Mouse (Mus musculus): ENCODE measurements around the gene Clec2l. TPM values are rescaled to one million over a fixed set of nuclear protein-coding genes. Genes with fewer than 3 reads are reported as not detected.

Gene Clec2l
- polyA plus RNA-seq, 1 experiment from 2014 or later, result 1.0 TPM

GRCm38 (mm10) chr6:38696570-38696969 lies 33.7 kb downstream of the Clec2l start:
- H3K4me2 ChIP-seq (ENCODE audit: low read depth, severe bottlenecking), result no peak overlapping the region
- no peaks in the 10 kb centered on the region for H3K4me1 ChIP-seq (ENCODE audit: control insufficient read depth, insufficient read depth, low read length)
- H3K27me3 ChIP-seq (ENCODE audit: control insufficient read depth, insufficient read depth, low read length), result no peaks in the 10 kb centered on the region
- WGBS, result 89% methylated on average over 9 of the region's 9 CpGs
- H3K4me3 ChIP-seq (ENCODE audit: low read depth, low read length), result no peak overlapping the region
- H3K27ac ChIP-seq (replicated peaks; ENCODE audit: low read depth, low read length), result no peak overlapping the region
- H3K9me3 ChIP-seq (ENCODE audit: control insufficient read depth, low read length), result no peaks in the 10 kb centered on the region
- ATAC-seq (ENCODE audit: insufficient number of reproducible peaks, low FRiP score, low TSS enrichment, low read depth), result no peak
- DNase-seq (ENCODE audit: low spot score), result no peak
- H3K9ac ChIP-seq (ENCODE audit: low read length), result no peak overlapping the region
- H3K36me3 ChIP-seq (ENCODE audit: control insufficient read depth, insufficient read depth, low read length), result peaks cover 25% of the 10 kb centered on the region

DNA sequence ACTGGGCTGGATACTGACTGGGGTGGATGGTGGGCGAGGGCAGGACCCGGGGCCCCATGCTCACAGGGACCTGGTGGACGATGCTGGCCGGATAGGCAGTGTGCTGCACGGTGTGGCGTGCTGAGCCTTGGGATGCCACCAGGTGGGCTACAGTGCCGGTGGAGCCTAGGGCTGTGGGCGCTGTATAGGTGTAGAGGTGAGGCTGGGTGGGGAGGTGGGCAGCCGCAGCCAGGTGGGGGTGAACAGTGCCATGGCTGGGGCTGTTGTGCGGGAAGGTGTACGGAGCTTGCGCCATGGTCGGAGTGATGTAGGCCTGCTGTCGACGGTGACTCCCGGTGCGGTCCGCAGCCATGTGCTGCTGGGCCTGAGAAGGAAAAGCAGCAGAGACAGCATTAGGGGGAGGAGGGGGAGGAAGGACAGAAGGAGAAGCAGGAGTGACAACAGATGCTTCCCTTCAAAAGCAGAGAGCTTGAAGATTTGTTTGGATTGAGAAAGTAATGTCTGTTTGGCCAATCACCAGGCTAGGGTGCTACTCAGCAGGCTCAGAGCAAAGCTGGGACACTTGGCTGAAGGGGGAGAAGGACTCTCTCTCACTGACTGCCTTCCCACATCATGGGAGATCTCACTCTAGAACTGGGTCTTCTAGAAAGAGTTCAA lies 35.5 kb downstream of the Clec2l start:
- Histone ChIP-seq H3K4me1 (ENCODE audit: control insufficient read depth, insufficient read depth, low read length) (no peaks in the 10 kb centered on the region), H3K4me3 (ENCODE audit: low read depth, low read length) (no peak overlapping the region), H3K9me3 (ENCODE audit: control insufficient read depth, low read length) (no peaks in the 10 kb centered on the region), H3K4me2 (ENCODE audit: low read depth, severe bottlenecking) (no peak overlapping the region), H3K9ac (ENCODE audit: low read length) (no peak overlapping the region), H3K36me3 (ENCODE audit: control insufficient read depth, insufficient read depth, low read length) (peaks cover 36% of the 10 kb centered on the region), H3K27me3 (ENCODE audit: control insufficient read depth, insufficient read depth, low read length) (no peaks in the 10 kb centered on the region), H3K27ac (replicated peaks; ENCODE audit: low read depth, low read length) (no peak overlapping the region)
- no peak for DNase-seq (ENCODE audit: low spot score)
- ATAC-seq (ENCODE audit: insufficient number of reproducible peaks, low FRiP score, low TSS enrichment, low read depth), result no peak
- 96% methylated on average over 18 of the region's 18 CpGs for WGBS

DNA sequence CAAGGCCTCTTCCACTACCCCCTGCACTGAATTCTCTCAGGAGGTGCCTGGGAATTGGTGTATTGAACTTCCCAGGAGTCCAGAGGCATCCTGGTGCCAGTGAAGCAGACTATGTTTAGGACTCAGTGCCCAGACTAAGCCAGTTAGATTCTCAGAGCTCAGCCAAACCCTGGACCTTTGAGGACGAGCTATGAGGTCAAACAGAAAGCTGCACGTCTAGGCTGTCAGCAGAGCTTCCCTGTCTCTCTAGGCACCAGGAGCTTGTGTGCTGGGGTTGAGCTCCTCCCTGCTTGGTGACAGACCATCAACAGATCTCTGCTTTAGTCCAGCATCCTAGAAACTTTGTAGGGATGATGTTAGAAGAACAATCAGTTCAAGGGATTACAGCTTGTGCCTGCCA lies 38.6 kb downstream of the Clec2l start:
- WGBS, result 70% methylated on average over 2 of the region's 2 CpGs
- Histone ChIP-seq H3K9me3 (ENCODE audit: control insufficient read depth, low read length) (no peaks in the 10 kb centered on the region), H3K4me1 (ENCODE audit: control insufficient read depth, insufficient read depth, low read length) (no peaks in the 10 kb centered on the region), H3K27ac (replicated peaks; ENCODE audit: low read depth, low read length) (no peak overlapping the region), H3K9ac (ENCODE audit: low read length) (no peak overlapping the region), H3K4me3 (ENCODE audit: low read depth, low read length) (no peak overlapping the region), H3K27me3 (ENCODE audit: control insufficient read depth, insufficient read depth, low read length) (no peaks in the 10 kb centered on the region), H3K4me2 (ENCODE audit: low read depth, severe bottlenecking) (no peak overlapping the region), H3K36me3 (ENCODE audit: control insufficient read depth, insufficient read depth, low read length) (peaks cover 28% of the 10 kb centered on the region)
- DNase-seq (ENCODE audit: low spot score) (no peak), ATAC-seq (ENCODE audit: insufficient number of reproducible peaks, low FRiP score, low TSS enrichment, low read depth) (no peak)

- Histone ChIP-seq H3K9ac (ENCODE audit: low read length) (no peak overlapping the region), H3K4me2 (ENCODE audit: low read depth, severe bottlenecking) (no peak overlapping the region), H3K4me1 (ENCODE audit: control insufficient read depth, insufficient read depth, low read length) (no peaks in the 10 kb centered on the region), H3K27ac (replicated peaks; ENCODE audit: low read depth, low read length) (no peak overlapping the region), H3K9me3 (ENCODE audit: control insufficient read depth, low read length) (no peaks in the 10 kb centered on the region), H3K27me3 (ENCODE audit: control insufficient read depth, insufficient read depth, low read length) (no peaks in the 10 kb centered on the region), H3K36me3 (ENCODE audit: control insufficient read depth, insufficient read depth, low read length) (peaks cover 27% of the 10 kb centered on the region), H3K4me3 (ENCODE audit: low read depth, low read length) (no peak overlapping the region)
- 53% methylated on average over 6 of the region's 6 CpGs for WGBS
- ATAC-seq (ENCODE audit: insufficient number of reproducible peaks, low FRiP score, low TSS enrichment, low read depth) (no peak), DNase-seq (ENCODE audit: low spot score) (no peak)
Measured at GRCm38 (mm10) chr6:38702810-38703399, 40.0 kb downstream of the Clec2l start.

DNA sequence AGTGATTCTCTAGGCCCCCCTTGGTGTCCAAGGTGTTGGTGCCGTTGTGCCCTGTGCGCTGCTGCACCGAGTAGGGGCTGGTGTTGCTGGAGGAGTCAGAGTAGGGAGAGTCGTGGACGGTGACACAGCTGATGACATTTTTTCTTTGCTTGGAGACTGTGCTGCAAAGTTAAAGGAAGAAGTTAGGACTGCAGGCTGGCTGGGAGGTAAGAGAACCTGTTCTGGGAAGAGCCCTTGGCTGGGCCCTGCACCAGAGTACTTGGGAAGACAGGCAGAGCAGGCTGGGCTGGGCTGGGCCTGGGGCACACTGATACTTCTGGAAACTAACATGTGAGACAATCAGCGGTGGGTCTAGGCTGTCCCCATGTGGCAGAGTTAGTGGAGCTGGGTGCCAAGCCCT lies 40.7 kb downstream of the Clec2l start:
- 87% methylated on average over 6 of the region's 6 CpGs for WGBS
- Histone ChIP-seq H3K27me3 (ENCODE audit: control insufficient read depth, insufficient read depth, low read length) (no peaks in the 10 kb centered on the region), H3K4me1 (ENCODE audit: control insufficient read depth, insufficient read depth, low read length) (no peaks in the 10 kb centered on the region), H3K4me3 (ENCODE audit: low read depth, low read length) (no peak overlapping the region), H3K36me3 (ENCODE audit: control insufficient read depth, insufficient read depth, low read length) (peaks cover 21% of the 10 kb centered on the region), H3K27ac (replicated peaks; ENCODE audit: low read depth, low read length) (no peak overlapping the region), H3K9ac (ENCODE audit: low read length) (no peak overlapping the region), H3K9me3 (ENCODE audit: control insufficient read depth, low read length) (no peaks in the 10 kb centered on the region), H3K4me2 (ENCODE audit: low read depth, severe bottlenecking) (no peak overlapping the region)
- ATAC-seq (ENCODE audit: insufficient number of reproducible peaks, low FRiP score, low TSS enrichment, low read depth) (no peak), DNase-seq (ENCODE audit: low spot score) (no peak)

GRCm38 (mm10) chr6:38704264-38704984 lies 41.6 kb downstream of the Clec2l start:
- 88% methylated on average over 7 of the region's 7 CpGs for WGBS
- Histone ChIP-seq H3K4me2 (ENCODE audit: low read depth, severe bottlenecking) (no peak overlapping the region), H3K9me3 (ENCODE audit: control insufficient read depth, low read length) (no peaks in the 10 kb centered on the region), H3K9ac (ENCODE audit: low read length) (no peak overlapping the region), H3K36me3 (ENCODE audit: control insufficient read depth, insufficient read depth, low read length) (peaks cover 17% of the 10 kb centered on the region; the same call in 1 of the 2 replicates), H3K4me1 (ENCODE audit: control insufficient read depth, insufficient read depth, low read length) (no peaks in the 10 kb centered on the region), H3K27me3 (ENCODE audit: control insufficient read depth, insufficient read depth, low read length) (no peaks in the 10 kb centered on the region), H3K4me3 (ENCODE audit: low read depth, low read length) (no peak overlapping the region), H3K27ac (replicated peaks; ENCODE audit: low read depth, low read length) (no peak overlapping the region)
- ATAC-seq (ENCODE audit: insufficient number of reproducible peaks, low FRiP score, low TSS enrichment, low read depth) (no peak), DNase-seq (ENCODE audit: low spot score) (no peak)

- no peaks in the 10 kb centered on the region for H3K4me1 ChIP-seq (ENCODE audit: control insufficient read depth, insufficient read depth, low read length)
- no peak overlapping the region for H3K4me2 ChIP-seq (ENCODE audit: low read depth, severe bottlenecking)
- WGBS, result 98% methylated on average over 3 of the region's 3 CpGs
- no peak overlapping the region for H3K4me3 ChIP-seq (ENCODE audit: low read depth, low read length)
- H3K36me3 ChIP-seq (ENCODE audit: control insufficient read depth, insufficient read depth, low read length), result peaks cover 21% of the 10 kb centered on the region; the same call in 1 of the 2 replicates
- H3K9ac ChIP-seq (ENCODE audit: low read length), result no peak overlapping the region
- H3K27me3 ChIP-seq (ENCODE audit: control insufficient read depth, insufficient read depth, low read length), result no peaks in the 10 kb centered on the region
- no peak for DNase-seq (ENCODE audit: low spot score)
- no peak overlapping the region for H3K27ac ChIP-seq (replicated peaks; ENCODE audit: low read depth, low read length)
- no peaks in the 10 kb centered on the region for H3K9me3 ChIP-seq (ENCODE audit: control insufficient read depth, low read length)
- ATAC-seq (ENCODE audit: insufficient number of reproducible peaks, low FRiP score, low TSS enrichment, low read depth), result no peak
Measured at GRCm38 (mm10) chr6:38710449-38710848, 47.6 kb downstream of the Clec2l start.

GRCm38 (mm10) chr6:38713957-38714898 lies 51.4 kb downstream of the Clec2l start:
- Histone ChIP-seq H3K9ac (ENCODE audit: low read length) (no peak overlapping the region), H3K9me3 (ENCODE audit: control insufficient read depth, low read length) (no peaks in the 10 kb centered on the region), H3K4me1 (ENCODE audit: control insufficient read depth, insufficient read depth, low read length) (no peaks in the 10 kb centered on the region), H3K4me2 (ENCODE audit: low read depth, severe bottlenecking) (no peak overlapping the region), H3K27me3 (ENCODE audit: control insufficient read depth, insufficient read depth, low read length) (no peaks in the 10 kb centered on the region), H3K4me3 (ENCODE audit: low read depth, low read length) (no peak overlapping the region), H3K27ac (replicated peaks; ENCODE audit: low read depth, low read length) (no peak overlapping the region), H3K36me3 (ENCODE audit: control insufficient read depth, insufficient read depth, low read length) (peaks cover 43% of the 10 kb centered on the region)
- no peak for ATAC-seq (ENCODE audit: insufficient number of reproducible peaks, low FRiP score, low TSS enrichment, low read depth)
- 91% methylated on average over 19 of the region's 19 CpGs for WGBS
- no peak for DNase-seq (ENCODE audit: low spot score)

Data from limb, embryonic 11.5 days (tissue).